Mouse (Mus musculus) bone marrow, adult 2 months (tissue): ENCODE results near the gene Vmn1r112.
"Not testable (repeated sequence)": the region's sequence is repeated elsewhere in the genome, so short reads cannot be mapped to it uniquely, and the experiment has no call there.

Experiments
- CTCF ChIP-seq: fragments of 200-500 bp; IDR thresholded peaks from 2 replicates; pipeline ENCODE4 v1.5.1; 2011; ENCODE audit warnings: low read length, control low read depth; ENCODE audit not compliant: control insufficient read depth, insufficient read depth
- POLR2A ChIP-seq: fragments of 200-500 bp; IDR thresholded peaks from 2 replicates; pipeline ENCODE4 v1.6.1; 2011; ENCODE audit warnings: low read depth, mild to moderate bottlenecking, control low read depth, low read length, borderline replicate concordance; ENCODE audit not compliant: control insufficient read depth

DNA sequence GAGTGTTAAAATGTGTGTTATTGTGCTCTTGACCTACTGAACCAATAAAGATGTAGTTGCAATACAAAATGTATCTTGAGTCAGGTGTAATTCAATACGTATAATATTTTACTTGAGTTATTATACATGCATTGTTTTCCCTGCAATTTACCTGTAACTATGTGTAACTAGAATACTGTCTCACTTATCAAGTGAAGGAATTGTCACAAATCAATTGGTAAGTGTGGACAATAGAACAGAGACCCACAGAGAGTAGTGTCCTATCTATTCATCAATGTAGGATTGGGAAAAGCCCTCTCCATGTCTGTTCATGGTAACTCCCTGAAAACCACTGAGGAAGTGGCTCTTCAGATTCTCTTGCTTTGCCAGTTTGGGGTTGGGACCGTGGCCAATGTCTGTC, 16.0 kb downstream of the Vmn1r112 start, which contains the start of gene Vmn1r113:
- TF ChIP-seq CTCF, POLR2A: not testable (repeated sequence)
